Mouse (Mus musculus) spleen, postnatal 0 days (tissue): Measurements from ENCODE around the gene Cxcl16. TPM values are rescaled to one million over a fixed set of nuclear protein-coding genes. Genes with fewer than 3 reads are reported as not detected.

Experiments used
- polyA plus RNA-seq: library from polyadenylated mRNA; unstranded; fragments of >200 nt; fragmentation: Nextera tagmentation; extraction: Ambion mirVana; gene quantifications from 2 replicates; pipeline ENCODE4 v1.2.1, GENCODE M21; 2015

The Cxcl16 gene
- 3.3 and 3.7 TPM in 2 replicates for polyA plus RNA-seq

DNA sequence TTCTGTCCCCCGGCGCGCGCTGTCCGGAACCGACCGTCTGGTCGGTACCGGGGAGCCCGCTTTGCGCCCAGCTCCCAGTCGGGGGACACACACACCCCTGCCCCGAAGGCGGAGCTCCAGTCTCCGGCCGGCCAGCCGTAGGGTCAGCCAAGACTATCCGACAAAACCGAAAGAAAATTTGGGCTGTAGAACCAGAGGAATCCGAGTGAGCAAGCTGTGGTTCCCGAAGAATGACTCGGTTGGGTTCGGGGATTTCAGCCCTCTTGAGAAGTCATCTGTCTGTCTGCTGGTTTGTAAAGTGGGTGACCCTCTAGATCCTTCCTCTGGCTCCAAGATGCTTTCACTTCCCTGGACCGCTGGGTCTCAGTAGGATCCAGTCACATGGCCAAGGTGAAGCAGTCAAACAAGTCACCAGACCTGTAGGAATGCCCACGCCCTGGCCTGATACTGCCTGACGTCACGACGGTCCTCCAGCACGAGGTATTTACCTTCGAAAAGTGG, at the start of gene Cxcl16:
Gene Cxcl16 (minus strand): TSS at position 384 of the 501 bp plus-strand sequence.

DNA sequence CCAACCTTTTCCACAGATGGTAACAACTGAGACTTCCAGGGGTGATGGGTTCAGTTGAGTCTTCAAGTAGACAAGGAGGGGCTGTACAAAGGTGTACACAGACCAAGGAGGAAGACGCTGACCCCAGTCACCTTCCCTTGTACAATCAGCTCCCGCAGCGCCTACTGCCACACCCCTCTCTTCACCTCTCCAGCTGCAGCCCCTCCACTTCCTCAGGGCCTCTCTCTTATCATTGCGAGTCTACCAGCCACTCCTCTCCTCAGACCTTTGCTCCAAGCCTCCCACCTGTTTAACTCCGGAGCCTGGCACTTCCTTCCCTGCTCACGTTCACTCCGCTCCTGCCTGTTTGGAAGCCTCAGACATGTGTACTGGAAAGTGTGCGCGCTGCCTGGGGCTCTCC, 45.2 kb upstream of the Cxcl16 start, which contains the start of gene Tm4sf5:
Gene Tm4sf5 (plus strand): TSS at position 275 of the 400 bp plus-strand sequence.

DNA sequence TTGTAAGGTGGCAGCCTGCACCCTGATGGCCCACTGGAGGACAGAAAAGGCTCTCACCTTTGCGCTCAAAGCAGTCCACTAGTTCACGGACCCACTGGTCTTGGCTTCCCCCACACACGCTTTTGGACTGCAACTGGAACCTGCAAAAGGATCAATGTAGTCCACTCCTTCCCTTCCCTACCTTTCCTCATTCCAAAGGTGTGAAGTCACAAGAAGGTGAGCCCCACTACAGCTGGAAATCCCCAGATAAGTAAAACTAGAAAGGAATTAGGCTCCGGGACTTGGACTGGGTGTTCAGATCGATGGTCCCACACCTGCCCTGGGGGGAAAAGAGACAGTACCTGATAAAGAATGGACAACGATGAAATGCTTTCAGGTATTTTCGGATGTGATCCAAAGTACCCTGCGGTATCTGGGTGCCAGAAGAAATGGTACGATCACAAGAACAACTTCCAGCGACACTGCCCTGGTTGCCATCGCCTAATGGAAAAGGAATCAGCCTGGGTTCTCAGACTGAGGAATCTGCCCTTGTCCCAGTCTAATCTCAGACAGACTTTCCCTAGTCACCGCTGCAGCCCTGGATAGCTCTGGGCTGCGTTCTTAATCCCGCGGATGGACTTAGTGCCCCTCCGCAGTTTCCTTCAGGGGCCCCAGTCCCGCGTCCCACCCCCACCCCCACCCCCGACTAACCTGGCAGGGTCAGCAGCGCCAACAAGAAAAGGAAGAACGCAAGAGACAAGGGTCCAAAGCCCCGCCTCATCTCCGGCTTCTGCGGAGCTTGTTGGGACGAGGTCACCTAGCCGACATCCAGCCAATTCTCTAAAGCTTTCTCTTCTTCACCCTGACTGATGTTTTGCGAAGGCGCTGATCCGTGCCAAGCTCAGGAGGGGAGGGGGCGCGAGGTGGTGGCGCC, 840 bp downstream of the Cxcl16 start, which contains the start of gene Zmynd15:
Gene Zmynd15 (plus strand): TSS at position 746 of the 913 bp plus-strand sequence.

DNA sequence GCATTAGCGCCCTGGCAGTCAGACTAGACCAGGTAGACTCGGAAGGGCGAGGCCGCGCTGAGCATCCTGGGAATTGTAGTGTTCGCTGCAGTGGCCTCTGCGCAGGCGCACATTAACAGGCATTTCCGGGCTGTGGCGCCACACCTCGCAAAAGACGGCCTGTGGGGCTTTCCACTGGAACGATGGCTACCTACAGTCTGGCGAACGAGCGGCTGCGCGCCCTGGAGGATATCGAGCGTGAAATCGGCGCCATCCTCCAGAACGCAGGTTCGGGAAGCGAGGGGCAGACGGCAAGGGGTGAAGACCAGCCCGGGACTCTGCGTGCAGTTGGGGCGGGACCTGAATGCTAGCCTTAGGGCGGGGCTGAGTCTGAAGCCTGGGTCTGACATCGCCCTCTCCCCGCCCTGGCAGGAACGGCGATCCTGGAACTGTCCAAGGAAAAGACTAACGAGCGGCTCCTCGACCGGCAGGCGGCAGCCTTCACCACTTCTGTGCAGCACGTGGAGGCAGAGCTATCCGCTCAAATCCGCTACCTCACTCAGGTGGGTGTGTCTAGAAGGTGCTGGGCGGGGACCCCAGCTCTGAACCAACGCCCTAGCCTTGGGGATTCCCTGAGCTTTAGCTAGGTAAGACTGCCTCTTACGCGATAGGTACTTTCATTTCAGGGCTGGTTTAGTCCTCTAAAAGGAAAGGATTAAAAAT, 7.8 kb downstream of the Cxcl16 start, which contains the start of gene Med11:
Gene Med11 (plus strand): TSS at position 123 of the 702 bp plus-strand sequence.

DNA sequence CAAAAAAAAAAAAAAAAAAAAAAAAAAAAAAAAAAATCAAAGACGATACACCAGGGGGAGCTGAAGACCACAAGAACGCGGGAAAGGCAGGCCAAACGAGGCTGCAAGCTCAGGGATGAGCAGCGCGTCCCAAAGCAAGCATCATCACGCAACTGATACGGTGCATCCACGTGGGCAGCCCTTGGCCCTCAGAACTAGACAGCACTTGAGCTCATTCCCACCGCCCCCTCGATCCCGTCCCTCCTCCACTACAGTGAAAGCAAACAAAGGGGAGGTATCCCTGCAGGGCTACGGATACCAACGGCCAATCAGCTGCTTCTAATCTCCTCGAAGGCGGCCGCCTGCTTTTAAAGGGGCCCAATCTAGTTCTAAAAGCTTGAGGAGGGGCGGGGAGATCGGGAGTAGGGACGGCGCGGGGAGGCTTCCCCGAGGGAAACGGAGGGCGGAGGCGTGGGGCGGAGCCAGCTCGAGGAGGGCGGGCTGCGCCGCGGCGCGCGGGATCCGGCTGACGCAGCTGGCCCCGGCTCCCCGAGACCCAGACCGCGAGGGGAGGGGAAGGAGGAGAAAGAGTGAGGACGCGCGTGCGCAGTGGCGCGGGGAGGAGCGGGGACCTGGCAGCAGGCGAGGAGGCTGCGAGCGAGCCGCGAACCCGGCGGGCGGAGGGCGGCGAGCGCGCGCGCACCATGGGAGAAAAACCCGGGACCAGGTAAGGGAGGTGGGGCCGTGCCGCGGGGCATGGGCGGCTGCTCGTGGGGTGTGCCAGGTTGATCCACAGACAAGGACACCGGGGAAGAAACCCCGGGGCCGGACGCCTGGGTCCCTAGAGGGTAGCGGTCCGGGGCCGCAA, 27.5 kb downstream of the Cxcl16 start, which contains the start of gene Arrb2:
Gene Arrb2 (plus strand): TSS at position 588 of the 847 bp plus-strand sequence.

DNA sequence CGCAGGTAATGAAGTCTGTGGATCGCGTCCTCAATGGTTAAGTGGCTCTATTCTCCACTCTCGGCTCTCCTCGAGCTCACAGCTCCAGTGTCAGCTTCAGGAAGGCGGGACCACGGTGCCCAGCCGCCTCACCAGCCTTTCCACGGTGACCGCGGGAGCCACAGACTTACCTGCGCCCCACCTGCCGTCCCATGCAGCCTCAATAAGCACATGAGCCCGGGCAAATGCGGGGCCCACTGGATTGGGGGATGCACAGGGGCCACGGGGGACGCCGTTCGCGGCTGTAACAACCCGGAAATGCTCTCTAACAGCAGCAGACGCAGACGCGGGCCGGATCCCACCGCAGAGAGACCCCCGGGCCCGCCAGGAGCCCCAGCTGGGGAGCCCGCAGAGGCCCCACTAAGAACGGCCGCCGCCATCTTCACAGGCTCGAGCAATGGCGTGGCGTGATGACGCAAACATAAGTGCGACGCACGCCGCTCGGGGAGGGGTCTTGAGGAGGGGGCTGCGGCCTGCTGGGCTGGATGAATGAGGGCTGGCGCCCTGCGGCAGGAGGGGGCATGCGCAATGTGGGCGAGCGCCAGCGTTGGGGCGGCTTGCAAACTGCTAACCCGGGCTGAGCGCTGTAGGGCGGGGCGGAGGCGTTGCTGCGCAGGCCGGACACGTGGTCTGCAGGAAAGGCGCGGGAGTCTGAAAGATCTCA, 50.0 kb downstream of the Cxcl16 start, which contains the start of gene Pelp1:
Gene Pelp1 (minus strand): TSS at position 438 of the 703 bp plus-strand sequence.

Other genes with a start within 250 kb of the Cxcl16 start
- gene Slc16a11, start 247.2 kb downstream of the Cxcl16 start, polyA plus RNA-seq: 0.28 and 0.64 TPM in 2 replicates
- 3.0 and 3.3 TPM in 2 replicates for gene Slc16a13, start 238.9 kb downstream of the Cxcl16 start, polyA plus RNA-seq
- gene Bcl6b, start 230.2 kb downstream of the Cxcl16 start, polyA plus RNA-seq: 5.9 and 8.2 TPM in 2 replicates
- gene 0610010K14Rik, start 222.1 kb downstream of the Cxcl16 start, polyA plus RNA-seq: 107 and 113 TPM in 2 replicates
- gene Gm21988, start 220.2 kb downstream of the Cxcl16 start, polyA plus RNA-seq: 6.9 and 7.8 TPM in 2 replicates
- gene Rnasek, start 220.1 kb downstream of the Cxcl16 start, polyA plus RNA-seq: 211 and 216 TPM in 2 replicates
- 10.6 and 11.9 TPM in 2 replicates for gene Alox12, start 204.6 kb downstream of the Cxcl16 start, polyA plus RNA-seq
- gene Alox12e, start 137.4 kb downstream of the Cxcl16 start, polyA plus RNA-seq: 0.15 and 0.30 TPM in 2 replicates
- 0.78 and 1.0 TPM in 2 replicates for gene Alox15, start 108.0 kb downstream of the Cxcl16 start, polyA plus RNA-seq
- 14.0 and 14.6 TPM in 2 replicates for gene Pelp1, start 50.0 kb downstream of the Cxcl16 start, polyA plus RNA-seq
- gene Arrb2, start 27.3 kb downstream of the Cxcl16 start, polyA plus RNA-seq: 26.4 and 33.6 TPM in 2 replicates
- 20.4 and 26.3 TPM in 2 replicates for gene Med11, start 8.1 kb downstream of the Cxcl16 start, polyA plus RNA-seq
- gene Zmynd15, start 551 bp downstream of the Cxcl16 start, polyA plus RNA-seq: 0.26 and 0.38 TPM in 2 replicates
- gene Tm4sf5, start 45.3 kb upstream of the Cxcl16 start, polyA plus RNA-seq: 6.7 and 7.8 TPM in 2 replicates
- gene Vmo1, start 54.6 kb upstream of the Cxcl16 start, polyA plus RNA-seq: 0.25 and 0.34 TPM in 2 replicates
- 0.24 and 0.28 TPM in 2 replicates for gene Gltpd2, start 59.2 kb upstream of the Cxcl16 start, polyA plus RNA-seq
- gene Psmb6, start 65.4 kb upstream of the Cxcl16 start, polyA plus RNA-seq: 345 and 353 TPM in 2 replicates
- not detected in 2 replicates for gene Gm40193, start 73.0 kb upstream of the Cxcl16 start, polyA plus RNA-seq
- 2.2 and 3.2 TPM in 2 replicates for gene Pld2, start 80.1 kb upstream of the Cxcl16 start, polyA plus RNA-seq
- 2.9 and 3.9 TPM in 2 replicates for gene Mink1, start 102.9 kb upstream of the Cxcl16 start, polyA plus RNA-seq
- not detected in 2 replicates for gene 4930544D05Rik, start 155.9 kb upstream of the Cxcl16 start, polyA plus RNA-seq
- 0.11 TPM in 1 of 2 replicates, not detected in the other for gene Chrne, start 159.2 kb upstream of the Cxcl16 start, polyA plus RNA-seq
- 1.7 and 2.1 TPM in 2 replicates for gene Gp1ba, start 179.1 kb upstream of the Cxcl16 start, polyA plus RNA-seq
- 104 and 120 TPM in 2 replicates for gene Rnf167, start 187.3 kb upstream of the Cxcl16 start, polyA plus RNA-seq
- gene Slc25a11, start 187.5 kb upstream of the Cxcl16 start, polyA plus RNA-seq: 67.1 and 73.0 TPM in 2 replicates
- gene Pfn1, start 194.7 kb upstream of the Cxcl16 start, polyA plus RNA-seq: 1,259 and 1,332 TPM in 2 replicates
- gene Eno3, start 197.2 kb upstream of the Cxcl16 start, polyA plus RNA-seq: 5.8 and 7.9 TPM in 2 replicates
- 56.2 and 64.6 TPM in 2 replicates for gene Spag7, start 209.4 kb upstream of the Cxcl16 start, polyA plus RNA-seq
- gene Camta2, start 228.1 kb upstream of the Cxcl16 start, polyA plus RNA-seq: 5.4 and 6.6 TPM in 2 replicates
- 0.68 and 0.70 TPM in 2 replicates for gene Inca1, start 240.2 kb upstream of the Cxcl16 start, polyA plus RNA-seq
- 1.3 and 1.6 TPM in 2 replicates for gene Kif1c, start 240.6 kb upstream of the Cxcl16 start, polyA plus RNA-seq